Mouse (Mus musculus): Measurements from ENCODE around the gene Etfdh. TPM values are rescaled to one million over a fixed set of nuclear protein-coding genes. Genes with fewer than 3 reads are reported as not detected.

Gene Etfdh
- polyA plus RNA-seq (2015; fragmentation: Nextera tagmentation; extraction: Ambion mirVana) = 53.3 and 53.5 TPM in 2 replicates

DNA sequence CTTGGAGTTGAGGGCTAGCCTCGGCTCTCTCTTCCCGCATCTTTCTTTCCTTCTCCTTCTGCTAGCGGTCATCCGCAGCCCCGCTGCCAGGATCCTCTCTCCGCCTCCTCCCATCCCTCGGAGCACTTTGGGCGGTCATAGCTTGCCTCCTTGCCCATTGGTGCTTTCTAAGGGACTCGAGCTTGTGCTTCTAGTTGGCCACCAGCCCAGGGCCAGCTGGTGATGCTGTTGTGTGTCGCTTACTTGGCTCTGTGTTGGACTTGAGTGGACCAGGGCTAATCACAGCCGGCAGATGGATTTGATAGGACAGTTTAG is at the start of gene Etfdh:
Gene Etfdh, minus strand, starts transcription at position 85 of the 315 bp plus-strand sequence.
- ATAC-seq = peak; percentile 34
- peak within 1 kb of the TSS; percentile 62 for H3K9ac ChIP-seq (replicated peaks; ENCODE audit: low read depth)
- peak within 1 kb of the TSS; percentile 76 for H3K4me3 ChIP-seq (ENCODE audit: low read depth, low read length)
- peak within 1 kb of the TSS; percentile 82 for H3K4me2 ChIP-seq (replicated peaks; ENCODE audit: low read depth, low read length)
- no peaks in the 10 kb centered on the region for H3K9me3 ChIP-seq (ENCODE audit: low read length)
- 4% methylated on average over 11 of the region's 11 CpGs for WGBS
- peak; percentile 89 for DNase-seq (ENCODE audit: low spot score)
- TF ChIP-seq EP300 (IDR thresholded peaks at IDR 0.05) (no peak), CTCF (IDR thresholded peaks at IDR 0.05) (no peak)
- peaks cover 4% of the 10 kb centered on the region; the same call in 1 of the 2 replicates for H3K4me1 ChIP-seq (ENCODE audit: insufficient read depth, low read depth, low read length)
- H3K27ac ChIP-seq (ENCODE audit: low read length) = peak within 1 kb of the TSS; percentile 81
- 0 out of 2 replicates have a peak, but pooled peaks cover 4% of the 10 kb centered on the region for H3K36me3 ChIP-seq (ENCODE audit: insufficient read depth, low read length)
- no peaks in the 10 kb centered on the region for H3K27me3 ChIP-seq (replicated peaks; ENCODE audit: insufficient read depth, low read length)

DNA sequence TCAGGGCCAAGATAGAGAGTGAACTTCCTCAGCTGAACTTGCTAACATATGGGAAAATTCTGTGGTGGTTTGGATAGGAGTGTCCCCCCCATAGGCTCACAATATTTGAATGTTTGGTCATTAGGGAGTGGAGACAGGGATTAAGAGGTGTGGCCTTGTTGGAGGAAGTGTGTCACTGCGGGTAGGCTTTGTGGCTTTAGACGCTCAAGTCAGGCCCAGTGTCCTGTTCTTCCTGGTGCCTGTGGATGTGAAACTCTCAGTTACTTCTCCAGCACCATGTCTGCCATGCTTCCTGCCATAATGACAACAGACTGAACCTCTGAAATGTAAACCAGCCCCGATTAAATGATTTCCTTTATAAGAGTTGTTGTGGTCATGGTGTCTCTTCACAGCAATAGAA is 47.1 kb upstream of the Etfdh start:
- no peak overlapping the region for H3K4me2 ChIP-seq (replicated peaks; ENCODE audit: low read depth, low read length)
- H3K27me3 ChIP-seq (replicated peaks; ENCODE audit: insufficient read depth, low read length) = no peaks in the 10 kb centered on the region
- H3K9me3 ChIP-seq (ENCODE audit: low read length) = no peaks in the 10 kb centered on the region
- no peak for TF ChIP-seq EP300 (IDR thresholded peaks at IDR 0.05)
- no peak for TF ChIP-seq CTCF (IDR thresholded peaks at IDR 0.05)
- no peaks in the 10 kb centered on the region for H3K36me3 ChIP-seq (ENCODE audit: insufficient read depth, low read length)
- 75% methylated on average over 3 of the region's 3 CpGs for WGBS
- H3K27ac ChIP-seq (ENCODE audit: low read length) = no peak overlapping the region
- H3K4me3 ChIP-seq (ENCODE audit: low read depth, low read length) = no peak overlapping the region
- no peak for ATAC-seq
- no peak for DNase-seq (ENCODE audit: low spot score)
- H3K9ac ChIP-seq (replicated peaks; ENCODE audit: low read depth) = no peak overlapping the region
- H3K4me1 ChIP-seq (ENCODE audit: insufficient read depth, low read depth, low read length) = no peaks in the 10 kb centered on the region

DNA sequence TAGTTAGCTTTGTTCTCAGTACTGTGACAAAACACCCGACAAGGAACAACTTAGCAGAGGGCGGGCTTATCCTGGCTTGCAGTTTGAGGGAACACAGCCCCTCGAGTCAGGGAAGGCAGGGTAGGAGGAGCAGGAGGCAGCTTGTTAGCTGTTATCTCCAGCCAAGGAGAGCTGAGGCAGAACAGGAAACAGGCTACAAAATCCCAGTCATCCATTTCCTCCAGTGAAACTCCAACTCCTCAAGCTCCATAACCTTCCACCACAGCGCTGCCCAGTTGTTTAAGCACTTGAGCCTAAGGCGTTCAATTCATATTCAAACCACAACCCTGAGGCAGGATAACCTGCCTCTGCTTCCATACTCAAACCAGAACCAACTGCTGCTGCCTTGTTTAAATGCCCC is 45.3 kb upstream of the Etfdh start:
- no peak overlapping the region for H3K27ac ChIP-seq (ENCODE audit: low read length)
- TF ChIP-seq EP300 (IDR thresholded peaks at IDR 0.05) (no peak), CTCF (IDR thresholded peaks at IDR 0.05) (no peak)
- WGBS = 74% methylated on average over 5 of the region's 5 CpGs
- H3K9me3 ChIP-seq (ENCODE audit: low read length) = no peaks in the 10 kb centered on the region
- DNase-seq (ENCODE audit: low spot score) (no peak), ATAC-seq (no peak)
- no peaks in the 10 kb centered on the region for H3K4me1 ChIP-seq (ENCODE audit: insufficient read depth, low read depth, low read length)
- no peaks in the 10 kb centered on the region for H3K36me3 ChIP-seq (ENCODE audit: insufficient read depth, low read length)
- no peaks in the 10 kb centered on the region for H3K27me3 ChIP-seq (replicated peaks; ENCODE audit: insufficient read depth, low read length)
- no peak overlapping the region for H3K4me3 ChIP-seq (ENCODE audit: low read depth, low read length)
- H3K4me2 ChIP-seq (replicated peaks; ENCODE audit: low read depth, low read length) = no peak overlapping the region
- no peak overlapping the region for H3K9ac ChIP-seq (replicated peaks; ENCODE audit: low read depth)

DNA sequence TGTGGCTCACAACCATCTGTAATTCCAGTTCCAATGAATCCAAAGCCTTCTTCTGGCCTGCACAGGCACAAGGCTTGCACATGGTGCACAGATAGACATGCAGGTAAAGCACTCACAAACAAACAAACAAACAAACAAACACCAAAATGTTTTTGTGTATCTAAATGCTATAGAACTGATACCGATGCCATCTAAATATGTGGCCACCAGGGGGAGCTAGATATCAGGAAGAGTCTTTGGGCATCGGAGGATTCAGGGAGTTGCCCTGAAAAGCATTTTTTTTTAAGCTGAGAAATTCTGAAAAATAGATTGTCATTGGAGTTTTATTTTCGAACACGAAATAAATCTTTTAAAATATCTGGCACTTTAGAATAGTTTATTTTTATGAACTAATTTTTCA is 43.8 kb upstream of the Etfdh start:
- peak; percentile 73 for DNase-seq (ENCODE audit: low spot score)
- Histone ChIP-seq H3K36me3 (ENCODE audit: insufficient read depth, low read length) (no peaks in the 10 kb centered on the region), H3K4me3 (ENCODE audit: low read depth, low read length) (no peak overlapping the region), H3K27me3 (replicated peaks; ENCODE audit: insufficient read depth, low read length) (no peaks in the 10 kb centered on the region), H3K9me3 (ENCODE audit: low read length) (no peaks in the 10 kb centered on the region), H3K4me2 (replicated peaks; ENCODE audit: low read depth, low read length) (no peak overlapping the region), H3K4me1 (ENCODE audit: insufficient read depth, low read depth, low read length) (no peaks in the 10 kb centered on the region), H3K9ac (replicated peaks; ENCODE audit: low read depth) (no peak overlapping the region), H3K27ac (ENCODE audit: low read length) (no peak overlapping the region)
- WGBS = 7% methylated on average over 4 of the region's 4 CpGs
- no peak for ATAC-seq
- TF ChIP-seq CTCF (IDR thresholded peaks at IDR 0.05) (peak; percentile 87), EP300 (IDR thresholded peaks at IDR 0.05) (no peak)

DNA sequence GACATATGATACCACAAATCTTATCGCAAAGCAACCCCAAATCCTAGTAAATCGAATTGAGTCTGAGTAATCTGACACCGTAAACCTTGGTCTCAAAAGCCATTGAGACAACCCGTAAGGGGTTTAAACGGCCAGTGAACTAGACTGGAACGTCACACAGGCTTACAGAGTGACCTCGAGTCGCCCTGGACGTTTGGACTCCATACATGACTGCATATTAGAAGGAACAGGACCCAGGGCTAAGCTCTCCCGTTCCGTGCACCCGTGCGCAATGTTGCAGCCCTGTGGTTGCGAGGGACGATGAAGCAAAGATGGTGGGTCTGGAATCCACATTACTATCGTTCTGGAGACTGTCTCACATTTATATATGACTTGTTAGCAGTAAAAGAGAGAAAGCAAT is 42.9 kb upstream of the Etfdh start:
- Histone ChIP-seq H3K27me3 (replicated peaks; ENCODE audit: insufficient read depth, low read length) (no peaks in the 10 kb centered on the region), H3K4me3 (ENCODE audit: low read depth, low read length) (no peak overlapping the region), H3K9me3 (ENCODE audit: low read length) (no peaks in the 10 kb centered on the region), H3K4me2 (replicated peaks; ENCODE audit: low read depth, low read length) (no peak overlapping the region), H3K4me1 (ENCODE audit: insufficient read depth, low read depth, low read length) (no peaks in the 10 kb centered on the region), H3K36me3 (ENCODE audit: insufficient read depth, low read length) (no peaks in the 10 kb centered on the region), H3K27ac (ENCODE audit: low read length) (no peak overlapping the region), H3K9ac (replicated peaks; ENCODE audit: low read depth) (no peak overlapping the region)
- WGBS = 73% methylated on average over 16 of the region's 16 CpGs
- TF ChIP-seq CTCF (IDR thresholded peaks at IDR 0.05) (no peak), EP300 (IDR thresholded peaks at IDR 0.05) (no peak)
- no peak for ATAC-seq
- DNase-seq (ENCODE audit: low spot score) = no peak

DNA sequence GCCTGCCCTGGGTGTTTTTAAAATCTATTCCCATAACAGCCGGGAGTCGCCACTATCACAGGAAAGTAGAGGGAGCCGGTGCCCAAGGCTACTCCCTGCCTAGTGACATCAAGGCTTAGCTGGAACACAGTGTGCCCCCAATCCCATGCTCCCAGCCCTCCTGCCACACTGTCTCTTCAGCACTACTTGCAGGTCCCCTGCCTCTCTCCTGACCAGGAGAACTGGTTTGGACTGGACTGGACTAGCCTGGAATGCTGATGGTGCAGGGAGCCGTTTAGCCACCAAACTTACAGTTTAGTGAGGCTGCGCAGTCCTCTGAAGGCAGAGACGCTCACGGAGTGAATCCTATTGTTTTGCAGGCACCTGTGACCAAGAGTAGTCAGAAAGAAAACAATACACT is 41.3 kb upstream of the Etfdh start:
- Histone ChIP-seq H3K9ac (replicated peaks; ENCODE audit: low read depth) (no peak overlapping the region), H3K9me3 (ENCODE audit: low read length) (no peaks in the 10 kb centered on the region), H3K4me1 (ENCODE audit: insufficient read depth, low read depth, low read length) (no peaks in the 10 kb centered on the region), H3K27ac (ENCODE audit: low read length) (no peak overlapping the region), H3K4me2 (replicated peaks; ENCODE audit: low read depth, low read length) (no peak overlapping the region), H3K36me3 (ENCODE audit: insufficient read depth, low read length) (no peaks in the 10 kb centered on the region), H3K27me3 (replicated peaks; ENCODE audit: insufficient read depth, low read length) (no peaks in the 10 kb centered on the region), H3K4me3 (ENCODE audit: low read depth, low read length) (no peak overlapping the region)
- no peak for DNase-seq (ENCODE audit: low spot score)
- ATAC-seq = no peak
- TF ChIP-seq CTCF (IDR thresholded peaks at IDR 0.05) (no peak), EP300 (IDR thresholded peaks at IDR 0.05) (no peak)
- WGBS = 77% methylated on average over 7 of the region's 7 CpGs

DNA sequence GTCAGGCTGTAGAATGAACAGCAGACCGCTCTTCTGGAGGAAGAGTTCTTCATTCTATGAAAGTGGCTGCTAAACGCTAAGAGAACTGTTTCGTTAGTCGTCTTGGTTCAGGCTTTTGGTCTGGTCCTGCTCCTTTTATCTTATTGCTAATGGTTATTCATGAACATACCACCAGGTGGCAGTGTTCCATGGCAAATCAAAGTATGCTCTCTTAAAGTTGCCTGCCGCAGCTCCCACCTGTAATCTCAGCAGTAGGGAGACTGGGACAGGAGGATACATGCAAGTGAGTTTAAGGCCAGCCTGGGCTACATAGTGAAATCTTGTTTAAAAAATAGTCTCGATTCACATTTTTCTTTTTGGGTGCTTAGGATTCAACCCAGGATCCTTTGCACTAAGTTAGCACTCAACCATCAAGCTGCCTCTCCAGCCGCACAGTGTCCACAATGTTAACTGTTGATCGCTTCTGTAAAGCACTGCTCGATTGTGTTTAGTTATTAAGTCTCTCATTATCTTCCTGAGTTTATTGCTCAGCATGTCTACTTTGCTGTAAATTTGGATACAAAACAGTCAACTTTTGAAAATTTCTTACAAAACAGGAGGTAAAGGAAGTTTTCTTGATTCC is 35.6 kb upstream of the Etfdh start:
- no peak overlapping the region for H3K9ac ChIP-seq (replicated peaks; ENCODE audit: low read depth)
- WGBS = 32% methylated on average over 9 of the region's 9 CpGs
- no peak overlapping the region for H3K4me2 ChIP-seq (replicated peaks; ENCODE audit: low read depth, low read length)
- no peaks in the 10 kb centered on the region for H3K4me1 ChIP-seq (ENCODE audit: insufficient read depth, low read depth, low read length)
- ATAC-seq (no peak), DNase-seq (ENCODE audit: low spot score) (peak; percentile 74)
- peak; percentile 89 for TF ChIP-seq CTCF (IDR thresholded peaks at IDR 0.05)
- TF ChIP-seq EP300 (IDR thresholded peaks at IDR 0.05) = no peak
- no peaks in the 10 kb centered on the region for H3K27me3 ChIP-seq (replicated peaks; ENCODE audit: insufficient read depth, low read length)
- no peaks in the 10 kb centered on the region for H3K9me3 ChIP-seq (ENCODE audit: low read length)
- no peak overlapping the region for H3K4me3 ChIP-seq (ENCODE audit: low read depth, low read length)
- H3K27ac ChIP-seq (ENCODE audit: low read length) = no peak overlapping the region
- H3K36me3 ChIP-seq (ENCODE audit: insufficient read depth, low read length) = no peaks in the 10 kb centered on the region

Measured in lung, postnatal 0 days (tissue).